Mouse (Mus musculus) limb, embryonic 14.5 days (tissue): Measurements from ENCODE around the gene Dnttip1. TPM values are rescaled to one million over a fixed set of nuclear protein-coding genes. Genes with fewer than 3 reads are reported as not detected.
A peak's percentile ranks its signal among the peaks of the same experiment; 100 is the strongest.

Experiments
- ATAC-seq: fragments of 200-750 bp; cut with Nextera tagmentation; 2 replicates; pipeline ENCODE4 v1.8.0; 2017; ENCODE audit warnings: low read depth, moderate number of reproducible peaks, moderate TSS enrichment; ENCODE audit not compliant: low FRiP score
- DNase-seq: peaks from one replicate; pipeline ENCODE4 v3.0.0-alpha.2; 2015; ENCODE audit warnings: low spot score
- H3K27ac ChIP-seq: fragments of 300-500 bp; sonication (generic); replicated peaks from 2 replicates; pipeline ENCODE4 v1.5.1; 2014; ENCODE audit warnings: low read depth, mild to moderate bottlenecking, low read length, moderate library complexity, mixed read lengths
- H3K27me3 ChIP-seq: fragments of 300-500 bp; sonication (generic); 2 replicates; pipeline ENCODE4 v1.6.1; 2014; ENCODE audit warnings: low read length, mixed read lengths; ENCODE audit not compliant: control insufficient read depth, insufficient read depth
- H3K36me3 ChIP-seq: fragments of 300-500 bp; sonication (generic); 2 replicates; pipeline ENCODE4 v1.6.1; 2014; ENCODE audit warnings: mild to moderate bottlenecking, low read length, moderate library complexity, mixed read lengths; ENCODE audit not compliant: control insufficient read depth, insufficient read depth
- H3K4me1 ChIP-seq: fragments of 300-500 bp; sonication (generic); 2 replicates; pipeline ENCODE4 v1.6.1; 2014; ENCODE audit warnings: antibody characterized with exemption, low read length, mixed read lengths; ENCODE audit not compliant: control insufficient read depth, insufficient read depth
- H3K4me2 ChIP-seq: fragments of 300-500 bp; sonication (generic); replicated peaks from 2 replicates; pipeline ENCODE4 v1.6.1; 2014; ENCODE audit warnings: low read depth, mild to moderate bottlenecking, low read length, moderate library complexity; ENCODE audit not compliant: severe bottlenecking
- H3K4me3 ChIP-seq: fragments of 300-500 bp; sonication (generic); replicated peaks from 2 replicates; pipeline ENCODE4 v1.5.1; 2014; ENCODE audit warnings: low read length
- H3K9ac ChIP-seq: fragments of 300-500 bp; sonication (generic); 2 replicates; pipeline ENCODE4 v1.6.1; 2014; ENCODE audit warnings: mild to moderate bottlenecking, low read depth, low read length, moderate library complexity; ENCODE audit not compliant: severe bottlenecking
- H3K9me3 ChIP-seq: fragments of 300-500 bp; sonication (generic); 2 replicates; pipeline ENCODE4 v1.6.1; 2016; ENCODE audit warnings: low read length; ENCODE audit not compliant: control insufficient read depth
- POLR2A ChIP-seq: fragments of 200-500 bp; IDR thresholded peaks from 2 replicates; pipeline ENCODE4 v1.8.0; 2012; ENCODE audit warnings: inconsistent platforms, mild to moderate bottlenecking, moderate library complexity, borderline replicate concordance; ENCODE audit not compliant: insufficient read depth, insufficient read length; ENCODE audit errors: extremely low read depth
- WGBS: fragments of 180-500 bp; shearing (Covaris S2); extraction: QIAGEN DNeasy Blood & Tissue Kit; methylation state at CpG from one replicate; pipeline ENCODE4 v1.1.7; 2014; 5-methylcytosine and 5-hydroxymethylcytosine counted together
- polyA plus RNA-seq, 2 experiments: library from polyadenylated mRNA; depleted of rRNA in 1 of 2; stranded (reverse) in 1 of 2; unstranded in 1 of 2; fragments of >200 nt; fragmentation: Nextera tagmentation in 1 of 2; extraction: Ambion mirVana in 1 of 2; gene quantifications; 2 replicates each; pipeline versions ENCODE4 v1.2.1 to v1.2.3; 2012 to 2014

The Dnttip1 gene
- polyA plus RNA-seq, 2 experiments = 58.6 to 70.1 TPM

DNA sequence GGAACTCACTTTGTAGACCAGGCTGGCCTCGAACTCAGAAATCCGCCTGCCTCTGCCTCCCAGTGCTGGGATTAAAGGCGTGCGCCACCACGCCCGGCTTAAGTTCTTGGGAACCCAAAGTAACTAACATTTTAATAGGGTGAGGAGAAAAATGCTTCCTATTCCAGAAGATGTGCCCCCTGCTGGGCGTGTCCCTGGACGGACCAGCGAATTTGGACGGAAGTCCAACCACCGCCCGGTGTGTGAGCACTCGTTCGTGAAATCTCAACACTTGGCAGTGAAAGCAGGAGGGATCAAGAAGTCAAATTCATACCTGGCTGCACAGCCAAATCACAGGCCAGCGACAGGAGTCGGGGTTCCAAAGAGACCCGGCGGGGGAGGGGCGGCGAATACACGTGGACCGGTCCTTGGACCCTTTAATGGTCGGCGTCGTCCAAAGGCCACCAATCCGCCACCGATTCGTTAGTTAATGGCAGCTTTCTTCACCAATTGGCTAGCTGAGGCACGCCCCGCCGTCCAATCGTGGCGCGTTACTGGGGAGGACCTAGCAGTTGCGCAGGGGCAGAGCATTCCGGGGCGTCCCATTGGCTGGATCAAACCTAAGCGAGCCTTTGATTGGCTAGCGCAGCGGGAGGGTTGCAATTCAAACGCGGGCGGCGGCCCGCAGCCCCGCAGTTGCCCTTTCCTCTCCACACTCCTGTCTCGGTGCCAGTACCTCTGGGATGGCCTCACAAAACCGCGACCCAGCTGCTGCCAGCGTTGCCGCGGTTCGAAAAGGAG is 23.7 kb downstream of the Dnttip1 start, which contains the start of gene Ube2c:
Gene Ube2c, plus strand, starts transcription at position 641 of the 780 bp plus-strand sequence.
- Histone ChIP-seq H3K4me3 (peak within 1 kb of the TSS; percentile 70), H3K9ac (peak within 1 kb of the TSS; percentile 65), H3K27me3 (no peaks in the 10 kb centered on the region), H3K9me3 (no peaks in the 10 kb centered on the region), H3K4me1 (peaks cover 6% of the 10 kb centered on the region), H3K27ac (0 out of 2 replicates have a peak within 1 kb of the TSS, but pooled peaks have one; percentile 58), H3K36me3 (peaks cover 55% of the 10 kb centered on the region), H3K4me2 (peak within 1 kb of the TSS; percentile 72)
- DNase-seq (peak; percentile 99), ATAC-seq (peak; percentile 98)
- 0 out of 2 replicates have a peak, but pooled peaks have one; percentile 23 for TF ChIP-seq POLR2A
- WGBS = 2% methylated on average over 53 of the region's 53 CpGs

DNA sequence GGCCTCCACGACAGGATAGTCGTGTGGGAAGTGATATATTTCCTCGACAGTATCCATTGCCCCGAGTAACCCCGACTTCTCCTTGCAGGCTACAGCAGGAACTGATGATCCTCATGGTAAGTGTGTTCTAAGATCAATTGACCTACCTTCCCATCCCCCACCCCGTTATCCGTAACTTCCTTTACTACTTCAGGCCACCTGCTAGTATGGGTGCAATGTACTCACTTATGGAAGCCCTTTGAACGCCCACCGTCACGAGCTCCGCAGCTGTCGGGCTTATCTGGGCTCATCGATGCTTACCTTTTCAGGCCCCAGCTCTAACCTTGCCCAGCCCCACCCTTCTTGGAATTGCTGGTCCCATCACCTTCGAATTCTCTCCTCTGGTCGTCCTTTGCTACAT is 24.5 kb downstream of the Dnttip1 start:
- DNase-seq = no peak

DNA sequence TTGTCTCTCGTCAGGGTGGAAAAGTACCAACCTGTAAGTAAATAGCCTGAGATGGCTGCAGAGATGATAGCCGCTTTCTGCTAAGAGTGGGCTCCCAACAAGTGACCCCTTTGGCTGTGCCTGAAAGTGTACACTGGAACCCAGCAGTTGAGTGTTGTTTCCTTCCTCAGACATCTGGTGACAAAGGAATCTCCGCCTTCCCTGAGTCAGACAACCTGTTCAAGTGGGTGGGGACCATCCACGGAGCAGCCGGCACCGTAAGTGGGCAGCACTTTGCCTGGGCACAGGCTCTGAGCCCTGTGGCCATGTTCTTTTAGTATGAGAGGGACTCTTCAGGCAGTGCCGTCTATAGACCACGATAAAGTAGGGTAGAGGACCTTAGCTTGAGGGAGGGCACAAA is 25.3 kb downstream of the Dnttip1 start:
- peaks cover 39% of the 10 kb centered on the region for H3K36me3 ChIP-seq
- TF ChIP-seq POLR2A = no peak
- no peak overlapping the region for H3K9ac ChIP-seq
- no peaks in the 10 kb centered on the region for H3K27me3 ChIP-seq
- no peaks in the 10 kb centered on the region for H3K9me3 ChIP-seq
- H3K27ac ChIP-seq = no peak overlapping the region
- peaks cover 6% of the 10 kb centered on the region for H3K4me1 ChIP-seq
- WGBS = 78% methylated on average over 8 of the region's 8 CpGs
- ATAC-seq (no peak), DNase-seq (no peak)
- H3K4me3 ChIP-seq = peak overlapping the region; percentile 70
- peak overlapping the region; percentile 72 for H3K4me2 ChIP-seq

More for the DNA sequence above, 24.5 kb downstream of the Dnttip1 start:
- peak overlapping the region; percentile 72 for H3K4me2 ChIP-seq
- no peaks in the 10 kb centered on the region for H3K27me3 ChIP-seq
- no peak for ATAC-seq
- no peak for TF ChIP-seq POLR2A
- peaks cover 48% of the 10 kb centered on the region for H3K36me3 ChIP-seq
- no peaks in the 10 kb centered on the region for H3K9me3 ChIP-seq
- peaks cover 6% of the 10 kb centered on the region for H3K4me1 ChIP-seq
- peak overlapping the region; percentile 70 for H3K4me3 ChIP-seq
- 3% methylated on average over 15 of the region's 15 CpGs for WGBS
- H3K9ac ChIP-seq = peak overlapping the region; percentile 65
- H3K27ac ChIP-seq = no peak overlapping the region

DNA sequence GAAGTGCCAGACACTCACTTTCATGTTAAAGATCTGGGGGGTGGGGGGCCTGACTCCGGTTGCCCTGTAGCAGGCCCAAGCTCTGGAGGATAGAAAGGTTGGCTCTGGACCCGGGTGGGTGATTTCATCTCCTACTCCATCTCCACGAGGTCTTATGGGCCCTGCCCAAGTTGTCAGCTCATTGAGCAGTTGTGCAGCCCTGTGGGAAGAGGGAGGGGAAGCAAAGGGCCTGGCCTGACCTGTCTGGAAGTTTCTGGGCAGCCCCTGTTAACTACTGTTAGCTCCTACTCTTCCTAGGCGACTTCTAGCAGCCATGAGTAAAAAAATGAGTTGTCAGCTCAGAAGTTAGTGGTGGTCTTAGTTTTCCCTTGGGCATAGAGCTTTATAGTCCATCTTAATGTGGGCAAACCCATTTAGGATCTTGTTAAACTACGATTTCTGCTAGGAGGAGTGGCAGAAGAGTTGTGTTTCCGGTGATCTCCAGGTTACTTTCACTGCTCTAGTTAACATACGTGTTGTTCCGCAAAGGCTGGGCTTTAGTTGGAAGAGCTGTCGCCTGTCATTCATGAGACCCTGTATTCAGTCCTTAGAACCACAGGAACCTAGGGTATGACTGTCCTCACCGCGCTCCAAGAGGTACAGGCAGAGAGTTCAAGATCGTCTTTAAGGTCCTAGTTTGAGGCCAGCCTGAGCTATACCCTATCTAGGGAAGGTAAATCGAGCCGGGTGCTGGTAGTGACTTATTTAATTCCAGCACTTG is 27.6 kb downstream of the Dnttip1 start:
- TF ChIP-seq POLR2A = no peak
- no peak overlapping the region for H3K9ac ChIP-seq
- DNase-seq (no peak), ATAC-seq (no peak)
- H3K27ac ChIP-seq = 0 out of 2 replicates have a peak overlapping the region, but pooled peaks have one; percentile 3
- H3K27me3 ChIP-seq = no peaks in the 10 kb centered on the region
- no peak overlapping the region for H3K4me2 ChIP-seq
- peaks cover 17% of the 10 kb centered on the region for H3K36me3 ChIP-seq
- H3K9me3 ChIP-seq = no peaks in the 10 kb centered on the region
- WGBS = 80% methylated on average over 14 of the region's 14 CpGs
- H3K4me3 ChIP-seq = no peak overlapping the region
- peaks cover 6% of the 10 kb centered on the region for H3K4me1 ChIP-seq

DNA sequence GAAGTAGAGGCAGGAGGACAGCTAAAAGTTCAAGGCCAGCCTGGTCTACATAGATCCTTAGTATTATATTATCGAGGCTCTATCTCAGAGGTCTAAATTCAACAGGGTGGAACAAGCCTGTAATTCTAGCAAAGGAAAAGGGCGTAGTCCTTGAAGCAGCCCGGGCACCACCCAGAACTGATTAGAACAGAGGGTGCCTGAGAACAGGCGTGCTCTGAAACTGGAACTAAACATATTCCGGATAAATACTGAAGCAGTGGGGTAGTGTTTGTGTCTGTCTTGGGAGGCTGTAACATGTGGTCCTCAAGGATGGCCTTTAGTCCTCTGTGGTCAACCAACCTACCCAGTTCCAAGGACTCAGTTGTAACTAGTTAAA is 28.2 kb downstream of the Dnttip1 start:
- Histone ChIP-seq H3K9ac (no peak overlapping the region), H3K27ac (0 out of 2 replicates have a peak overlapping the region, but pooled peaks have one; percentile 3)

More for the DNA sequence above, 28.2 kb downstream of the Dnttip1 start:
- Histone ChIP-seq H3K4me3 (no peak overlapping the region), H3K4me1 (peaks cover 6% of the 10 kb centered on the region), H3K27me3 (no peaks in the 10 kb centered on the region), H3K9me3 (no peaks in the 10 kb centered on the region), H3K4me2 (no peak overlapping the region), H3K36me3 (peaks cover 16% of the 10 kb centered on the region)
- DNase-seq (no peak), ATAC-seq (no peak)
- no peak for TF ChIP-seq POLR2A
- WGBS = 89% methylated on average over 5 of the region's 5 CpGs
